Mouse (Mus musculus) urinary bladder, postnatal 10 days (tissue): Measurements from ENCODE around the gene Noxred1.
"Not testable (repeated sequence)": the region's sequence is repeated elsewhere in the genome, so short reads cannot be mapped to it uniquely, and the experiment has no call there.

Experiments
- DNase-seq: peaks from one replicate; pipeline ENCODE4 v3.0.0; 2022; ENCODE audit warnings: low spot score

Gene Noxred1

GRCm38 (mm10) chr12:87229633-87230032 lies 8.9 kb downstream of the Noxred1 start:
- no peak for DNase-seq

- DNase-seq = no peak
Measured at GRCm38 (mm10) chr12:87226801-87227200, 11.7 kb downstream of the Noxred1 start.

- DNase-seq = no peak
Measured at GRCm38 (mm10) chr12:87224950-87225349, 13.6 kb downstream of the Noxred1 start.

- DNase-seq = no peak
Measured at GRCm38 (mm10) chr12:87219362-87219761, 19.2 kb downstream of the Noxred1 start.

GRCm38 (mm10) chr12:87217596-87217995 lies 20.9 kb downstream of the Noxred1 start:
- no peak for DNase-seq

GRCm38 (mm10) chr12:87216053-87216452 lies 22.5 kb downstream of the Noxred1 start:
- no peak for DNase-seq

- no peak for DNase-seq
Measured at GRCm38 (mm10) chr12:87212844-87213606, 25.5 kb downstream of the Noxred1 start.

GRCm38 (mm10) chr12:87205789-87206188 lies 32.7 kb downstream of the Noxred1 start:
- not testable (repeated sequence) for DNase-seq

- no peak for DNase-seq
Measured at GRCm38 (mm10) chr12:87201694-87202093, 36.8 kb downstream of the Noxred1 start.

GRCm38 (mm10) chr12:87199973-87200586 lies 38.5 kb downstream of the Noxred1 start, which contains the start of gene Tmed8:
TSS of gene Tmed8 (minus strand) at chr12:87200454.
- DNase-seq = peak; percentile 25

GRCm38 (mm10) chr12:87199206-87199972 lies 39.1 kb downstream of the Noxred1 start, which contains the start of gene Samd15:
TSS of gene Samd15 (plus strand) at chr12:87199723.
- DNase-seq = no peak

GRCm38 (mm10) chr12:87198792-87199191 lies 39.7 kb downstream of the Noxred1 start:
- no peak for DNase-seq

GRCm38 (mm10) chr12:87196310-87196709 lies 42.2 kb downstream of the Noxred1 start:
- no peak for DNase-seq

- DNase-seq = no peak
Measured at GRCm38 (mm10) chr12:87195069-87195468, 43.5 kb downstream of the Noxred1 start.

- no peak for DNase-seq
Measured at GRCm38 (mm10) chr12:87193008-87193407, 45.5 kb downstream of the Noxred1 start.

GRCm38 (mm10) chr12:87177631-87178030 lies 60.9 kb downstream of the Noxred1 start:
- no peak for DNase-seq

- DNase-seq = no peak
Measured at GRCm38 (mm10) chr12:87175194-87175946, 63.2 kb downstream of the Noxred1 start.
